Comparison of ENCODE assay signal across 1 mouse cellular context in genomic region chr16:38378591-38378990, GRCm38 (mm10).
TF ChIP-seq lines count a peak whose summit lies in the region.

No protein-coding gene starts in this region.

TF ChIP-seq in myocyte, 11 proteins besides CTCF, POLR2A, EP300 and RAD21:
- TF ChIP-seq MYOD1 (IDR thresholded peaks at IDR 0.05; ENCODE audit: control insufficient read depth in 1 of 3, insufficient read length in 2 of 3, low read depth in 2 of 3) (no peak), TCF12 (IDR thresholded peaks at IDR 0.05; ENCODE audit: insufficient read depth, poor library complexity, severe bottlenecking) (no peak), POLR2AphosphoS2 (IDR thresholded peaks at IDR 0.05; ENCODE audit: insufficient read length, low read depth) (no peak), REST (IDR thresholded peaks at IDR 0.05; ENCODE audit: insufficient read depth, insufficient read length) (no peak), TCF3 (IDR thresholded peaks at IDR 0.05; ENCODE audit: insufficient read length, low read depth) (no peak), SRF (IDR thresholded peaks at IDR 0.05; ENCODE audit: control insufficient read depth, insufficient read length, low read depth) (no peak), E2F4 (IDR thresholded peaks at IDR 0.05; ENCODE audit: insufficient read depth) (no peak), CEBPB (IDR thresholded peaks at IDR 0.05; ENCODE audit: insufficient read depth, poor library complexity, severe bottlenecking) (no peak), MAX (IDR thresholded peaks at IDR 0.05; ENCODE audit: low read depth) (no peak), USF1 (IDR thresholded peaks at IDR 0.05; ENCODE audit: low read depth) (no peak), MYOG (IDR thresholded peaks at IDR 0.05; ENCODE audit: control insufficient read depth in 1 of 3, insufficient read depth in 1 of 3, insufficient read length in 2 of 3, low read depth in 2 of 3) (no peak)
